Mouse (Mus musculus) urinary bladder, adult 18-20 months (tissue): ENCODE results near the gene B4galnt4.
A peak's percentile ranks its signal among the peaks of the same experiment; 100 is the strongest.

Experiments used
- DNase-seq, 2 experiments: peaks; one replicate each; pipeline ENCODE4 v3.0.0; 2022; ENCODE audit warnings: low spot score in 2 of 2, mixed read lengths in 2 of 2

B4galnt4 gene

GRCm38 (mm10) chr7:141070058-141070862 is 9.4 kb downstream of the B4galnt4 start:
- peak; percentile 62 to 68 for DNase-seq

GRCm38 (mm10) chr7:141072017-141072745 is 11.3 kb downstream of the B4galnt4 start:
- DNase-seq, result no peak

GRCm38 (mm10) chr7:141073782-141074181 is 12.9 kb downstream of the B4galnt4 start:
- no peak for DNase-seq

- DNase-seq, result no peak
These were observed 16.9 kb downstream of the B4galnt4 start, which contains the start of gene Pkp3 for GRCm38 (mm10) chr7:141077841-141078240. Gene Pkp3, plus strand, starts transcription at chr7:141078218.

GRCm38 (mm10) chr7:141078876-141079275 is 18.0 kb downstream of the B4galnt4 start:
- DNase-seq, result no peak

- peak; percentile 47 to 73 for DNase-seq
These were observed 18.9 kb downstream of the B4galnt4 start for GRCm38 (mm10) chr7:141079481-141080449.

- DNase-seq, result no peak
These were observed 27.0 kb downstream of the B4galnt4 start for GRCm38 (mm10) chr7:141087894-141088293.

- DNase-seq, result no peak
These were observed 27.6 kb downstream of the B4galnt4 start for GRCm38 (mm10) chr7:141088473-141088872.

GRCm38 (mm10) chr7:141090228-141090627 is 29.3 kb downstream of the B4galnt4 start:
- DNase-seq, result no peak

GRCm38 (mm10) chr7:141092051-141092735 is 31.3 kb downstream of the B4galnt4 start:
- DNase-seq, result peak; percentile 76 to 84

- no peak for DNase-seq
These were observed 33.0 kb downstream of the B4galnt4 start for GRCm38 (mm10) chr7:141093950-141094349.

- DNase-seq, result no peak
These were observed 33.7 kb downstream of the B4galnt4 start for GRCm38 (mm10) chr7:141094487-141095205.

GRCm38 (mm10) chr7:141096021-141096420 is 35.1 kb downstream of the B4galnt4 start:
- no peak for DNase-seq

- DNase-seq, result no peak
These were observed 35.7 kb downstream of the B4galnt4 start for GRCm38 (mm10) chr7:141096649-141097056.

GRCm38 (mm10) chr7:141097177-141097576 is 36.3 kb downstream of the B4galnt4 start:
- no peak for DNase-seq

- DNase-seq, result peak in 1 of 2 experiments; percentile 64
These were observed 39.2 kb downstream of the B4galnt4 start, which contains the start of gene Sigirr for GRCm38 (mm10) chr7:141099911-141100691. Gene Sigirr, minus strand, starts transcription at chr7:141100572.

- DNase-seq, result no peak
These were observed 42.3 kb downstream of the B4galnt4 start for GRCm38 (mm10) chr7:141103161-141103560.

GRCm38 (mm10) chr7:141115874-141116273 is 55.0 kb downstream of the B4galnt4 start:
- DNase-seq, result no peak

GRCm38 (mm10) chr7:141117636-141118035 is 56.7 kb downstream of the B4galnt4 start, which contains the start of gene Ano9:
Gene Ano9, minus strand, starts transcription at chr7:141117806.
- peak in 1 of 2 experiments; percentile 21 for DNase-seq
